Mouse (Mus musculus): ENCODE data around the gene Ddhd1. TPM values are rescaled to one million over a fixed set of nuclear protein-coding genes. Genes with fewer than 3 reads are reported as not detected.

Gene Ddhd1
- polyA plus RNA-seq, 1 experiment: 153 TPM

- TF ChIP-seq CTCF (IDR thresholded peaks at IDR 0.05; ENCODE audit: control insufficient read depth, insufficient read depth, insufficient replicate concordance, low read depth, low read length) (no peak), POLR2A (IDR thresholded peaks at IDR 0.05; ENCODE audit: control insufficient read depth, low read depth, low read length) (no peak)
- Histone ChIP-seq H3K4me1 (ENCODE audit: control insufficient read depth, insufficient read depth, low read length) (no peaks in the 10 kb centered on the region; the same call in 1 of the 2 replicates), H3K4me3 (ENCODE audit: control insufficient read depth, low read depth, low read length) (no peak overlapping the region), H3K27ac (ENCODE audit: control insufficient read depth, insufficient read depth, low read depth, low read length) (no peak overlapping the region), H3K27me3 (ENCODE audit: control insufficient read depth, insufficient read depth, low read length) (no peaks in the 10 kb centered on the region), H3K36me3 (ENCODE audit: control insufficient read depth, insufficient read depth, low read length) (no peaks in the 10 kb centered on the region)
These were observed 98.9 kb downstream of the Ddhd1 start for GRCm38 (mm10) chr14:45559018-45559417.

GRCm38 (mm10) chr14:45554336-45554735 is 103.6 kb downstream of the Ddhd1 start:
- H3K36me3 ChIP-seq (ENCODE audit: control insufficient read depth, insufficient read depth, low read length): no peaks in the 10 kb centered on the region
- no peak overlapping the region for H3K4me3 ChIP-seq (ENCODE audit: control insufficient read depth, low read depth, low read length)
- H3K27ac ChIP-seq (ENCODE audit: control insufficient read depth, insufficient read depth, low read depth, low read length): no peak overlapping the region
- TF ChIP-seq CTCF (IDR thresholded peaks at IDR 0.05; ENCODE audit: control insufficient read depth, insufficient read depth, insufficient replicate concordance, low read depth, low read length) (no peak), POLR2A (IDR thresholded peaks at IDR 0.05; ENCODE audit: control insufficient read depth, low read depth, low read length) (no peak)
- no peaks in the 10 kb centered on the region for H3K27me3 ChIP-seq (ENCODE audit: control insufficient read depth, insufficient read depth, low read length)
- no peaks in the 10 kb centered on the region; the same call in 1 of the 2 replicates for H3K4me1 ChIP-seq (ENCODE audit: control insufficient read depth, insufficient read depth, low read length)

GRCm38 (mm10) chr14:45553854-45554253 is 104.1 kb downstream of the Ddhd1 start:
- no peak overlapping the region for H3K4me3 ChIP-seq (ENCODE audit: control insufficient read depth, low read depth, low read length)
- H3K27me3 ChIP-seq (ENCODE audit: control insufficient read depth, insufficient read depth, low read length): no peaks in the 10 kb centered on the region
- H3K27ac ChIP-seq (ENCODE audit: control insufficient read depth, insufficient read depth, low read depth, low read length): no peak overlapping the region
- no peaks in the 10 kb centered on the region for H3K36me3 ChIP-seq (ENCODE audit: control insufficient read depth, insufficient read depth, low read length)
- no peaks in the 10 kb centered on the region; the same call in 1 of the 2 replicates for H3K4me1 ChIP-seq (ENCODE audit: control insufficient read depth, insufficient read depth, low read length)
- no peak for TF ChIP-seq CTCF (IDR thresholded peaks at IDR 0.05; ENCODE audit: control insufficient read depth, insufficient read depth, insufficient replicate concordance, low read depth, low read length)
- no peak for TF ChIP-seq POLR2A (IDR thresholded peaks at IDR 0.05; ENCODE audit: control insufficient read depth, low read depth, low read length)

GRCm38 (mm10) chr14:45552431-45552830 is 105.5 kb downstream of the Ddhd1 start:
- Histone ChIP-seq H3K36me3 (ENCODE audit: control insufficient read depth, insufficient read depth, low read length) (no peaks in the 10 kb centered on the region), H3K27me3 (ENCODE audit: control insufficient read depth, insufficient read depth, low read length) (no peaks in the 10 kb centered on the region), H3K4me3 (ENCODE audit: control insufficient read depth, low read depth, low read length) (no peak overlapping the region), H3K4me1 (ENCODE audit: control insufficient read depth, insufficient read depth, low read length) (no peaks in the 10 kb centered on the region; the same call in 1 of the 2 replicates), H3K27ac (ENCODE audit: control insufficient read depth, insufficient read depth, low read depth, low read length) (no peak overlapping the region)
- TF ChIP-seq CTCF (IDR thresholded peaks at IDR 0.05; ENCODE audit: control insufficient read depth, insufficient read depth, insufficient replicate concordance, low read depth, low read length) (no peak), POLR2A (IDR thresholded peaks at IDR 0.05; ENCODE audit: control insufficient read depth, low read depth, low read length) (no peak)

GRCm38 (mm10) chr14:45551121-45551768 is 106.7 kb downstream of the Ddhd1 start:
- H3K27me3 ChIP-seq (ENCODE audit: control insufficient read depth, insufficient read depth, low read length): no peaks in the 10 kb centered on the region
- TF ChIP-seq POLR2A (IDR thresholded peaks at IDR 0.05; ENCODE audit: control insufficient read depth, low read depth, low read length) (no peak), CTCF (IDR thresholded peaks at IDR 0.05; ENCODE audit: control insufficient read depth, insufficient read depth, insufficient replicate concordance, low read depth, low read length) (peak; percentile 66)
- no peaks in the 10 kb centered on the region for H3K36me3 ChIP-seq (ENCODE audit: control insufficient read depth, insufficient read depth, low read length)
- H3K4me1 ChIP-seq (ENCODE audit: control insufficient read depth, insufficient read depth, low read length): no peaks in the 10 kb centered on the region; the same call in 1 of the 2 replicates
- peak overlapping the region; percentile 63 for H3K4me3 ChIP-seq (ENCODE audit: control insufficient read depth, low read depth, low read length)
- H3K27ac ChIP-seq (ENCODE audit: control insufficient read depth, insufficient read depth, low read depth, low read length): no peak overlapping the region

GRCm38 (mm10) chr14:45550010-45550647 is 107.8 kb downstream of the Ddhd1 start:
- Histone ChIP-seq H3K27ac (ENCODE audit: control insufficient read depth, insufficient read depth, low read depth, low read length) (no peak overlapping the region), H3K4me1 (ENCODE audit: control insufficient read depth, insufficient read depth, low read length) (no peaks in the 10 kb centered on the region; the same call in 1 of the 2 replicates), H3K27me3 (ENCODE audit: control insufficient read depth, insufficient read depth, low read length) (no peaks in the 10 kb centered on the region), H3K4me3 (ENCODE audit: control insufficient read depth, low read depth, low read length) (no peak overlapping the region), H3K36me3 (ENCODE audit: control insufficient read depth, insufficient read depth, low read length) (no peaks in the 10 kb centered on the region)
- TF ChIP-seq POLR2A (IDR thresholded peaks at IDR 0.05; ENCODE audit: control insufficient read depth, low read depth, low read length) (no peak), CTCF (IDR thresholded peaks at IDR 0.05; ENCODE audit: control insufficient read depth, insufficient read depth, insufficient replicate concordance, low read depth, low read length) (no peak)

- TF ChIP-seq POLR2A (IDR thresholded peaks at IDR 0.05; ENCODE audit: control insufficient read depth, low read depth, low read length) (no peak), CTCF (IDR thresholded peaks at IDR 0.05; ENCODE audit: control insufficient read depth, insufficient read depth, insufficient replicate concordance, low read depth, low read length) (peak; percentile 59; the same call in 1 of the 2 replicates)
- no peaks in the 10 kb centered on the region; the same call in 1 of the 2 replicates for H3K4me1 ChIP-seq (ENCODE audit: control insufficient read depth, insufficient read depth, low read length)
- no peaks in the 10 kb centered on the region for H3K36me3 ChIP-seq (ENCODE audit: control insufficient read depth, insufficient read depth, low read length)
- no peak overlapping the region for H3K4me3 ChIP-seq (ENCODE audit: control insufficient read depth, low read depth, low read length)
- no peaks in the 10 kb centered on the region for H3K27me3 ChIP-seq (ENCODE audit: control insufficient read depth, insufficient read depth, low read length)
- H3K27ac ChIP-seq (ENCODE audit: control insufficient read depth, insufficient read depth, low read depth, low read length): no peak overlapping the region
These were observed 109.8 kb downstream of the Ddhd1 start for GRCm38 (mm10) chr14:45548118-45548517.

Data from testis, adult 2 months (tissue).